Mouse (Mus musculus): Measurements from ENCODE around the gene Tbc1d1.

The Tbc1d1 gene

GRCm38 (mm10) chr5:64206431-64206830, 50.3 kb downstream of the Tbc1d1 start:
- DNase-seq (ENCODE audit: low read depth, low spot score): no peak

- DNase-seq (ENCODE audit: low read depth, low spot score): no peak
Observed at GRCm38 (mm10) chr5:64206875-64207274, 50.8 kb downstream of the Tbc1d1 start.

- DNase-seq (ENCODE audit: low read depth, low spot score): no peak
Observed at GRCm38 (mm10) chr5:64207800-64208199, 51.7 kb downstream of the Tbc1d1 start.

- no peak for DNase-seq (ENCODE audit: low read depth, low spot score)
Observed at GRCm38 (mm10) chr5:64210817-64211216, 54.7 kb downstream of the Tbc1d1 start.

GRCm38 (mm10) chr5:64211284-64211683, 55.2 kb downstream of the Tbc1d1 start:
- DNase-seq (ENCODE audit: low read depth, low spot score): no peak

GRCm38 (mm10) chr5:64212206-64212605, 56.1 kb downstream of the Tbc1d1 start:
- DNase-seq (ENCODE audit: low read depth, low spot score): no peak

GRCm38 (mm10) chr5:64212619-64213018, 56.5 kb downstream of the Tbc1d1 start:
- DNase-seq (ENCODE audit: low read depth, low spot score): no peak

GRCm38 (mm10) chr5:64215806-64216205, 59.7 kb downstream of the Tbc1d1 start:
- DNase-seq (ENCODE audit: low read depth, low spot score): no peak

- no peak for DNase-seq (ENCODE audit: low read depth, low spot score)
Observed at GRCm38 (mm10) chr5:64216326-64216725, 60.2 kb downstream of the Tbc1d1 start.

GRCm38 (mm10) chr5:64217256-64217655, 61.2 kb downstream of the Tbc1d1 start:
- no peak for DNase-seq (ENCODE audit: low read depth, low spot score)

- DNase-seq (ENCODE audit: low read depth, low spot score): no peak
Observed at GRCm38 (mm10) chr5:64217816-64218602, 61.9 kb downstream of the Tbc1d1 start.

- no peak for DNase-seq (ENCODE audit: low read depth, low spot score)
Observed at GRCm38 (mm10) chr5:64218603-64218999, 62.5 kb downstream of the Tbc1d1 start.

- no peak for DNase-seq (ENCODE audit: low read depth, low spot score)
Observed at GRCm38 (mm10) chr5:64220776-64221175, 64.7 kb downstream of the Tbc1d1 start.

GRCm38 (mm10) chr5:64224735-64225425, 68.8 kb downstream of the Tbc1d1 start:
- DNase-seq (ENCODE audit: low read depth, low spot score): peak; percentile 66

- no peak for DNase-seq (ENCODE audit: low read depth, low spot score)
Observed at GRCm38 (mm10) chr5:64228252-64228651, 72.1 kb downstream of the Tbc1d1 start.

GRCm38 (mm10) chr5:64229336-64229866, 73.3 kb downstream of the Tbc1d1 start:
- DNase-seq (ENCODE audit: low read depth, low spot score): no peak

- DNase-seq (ENCODE audit: low read depth, low spot score): peak; percentile 92
Observed at GRCm38 (mm10) chr5:64230061-64230466, 74.0 kb downstream of the Tbc1d1 start.

GRCm38 (mm10) chr5:64230507-64231041, 74.5 kb downstream of the Tbc1d1 start:
- DNase-seq (ENCODE audit: low read depth, low spot score): peak; percentile 30

- no peak for DNase-seq (ENCODE audit: low read depth, low spot score)
Observed at GRCm38 (mm10) chr5:64232872-64233271, 76.8 kb downstream of the Tbc1d1 start.

GRCm38 (mm10) chr5:64234269-64234985, 78.3 kb downstream of the Tbc1d1 start:
- DNase-seq (ENCODE audit: low read depth, low spot score): no peak

GRCm38 (mm10) chr5:64235250-64235649, 79.1 kb downstream of the Tbc1d1 start:
- DNase-seq (ENCODE audit: low read depth, low spot score): no peak

GRCm38 (mm10) chr5:64236561-64236960, 80.5 kb downstream of the Tbc1d1 start:
- no peak for DNase-seq (ENCODE audit: low read depth, low spot score)

All from ES-CJ7 (cell line).